Mouse (Mus musculus): Measurements from ENCODE around the gene Olfr871.
"Not testable (repeated sequence)": the region's sequence is repeated elsewhere in the genome, so short reads cannot be mapped to it uniquely, and the experiment has no call there.

The Olfr871 gene

DNA sequence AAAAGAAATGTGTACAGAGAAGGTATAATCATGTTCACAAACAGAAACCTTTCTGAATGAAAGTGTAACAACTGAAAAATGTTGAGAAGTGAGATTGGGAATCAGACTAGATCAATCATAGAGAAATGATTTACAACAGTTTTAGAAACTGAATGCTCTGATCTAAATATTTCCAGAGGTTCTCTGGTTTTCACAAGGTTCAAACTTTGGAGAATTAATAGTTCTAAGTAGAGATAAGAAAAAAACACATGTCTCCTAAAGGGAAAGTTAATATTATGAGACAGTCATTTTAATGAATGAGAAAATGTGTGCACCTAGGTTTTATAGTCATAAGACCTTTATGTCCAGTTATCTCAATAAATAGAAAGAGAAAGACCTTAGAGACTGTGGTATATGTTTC, at the start of gene Olfr871:
Gene Olfr871 (plus strand): TSS at position 301 of the 400 bp plus-strand sequence.
- no peak for DNase-seq

GRCm38 (mm10) chr9:20173957-20174356, 38.0 kb upstream of the Olfr871 start, which contains the start of gene Olfr870:
Gene Olfr870 (minus strand): TSS chr9:20174057.
- DNase-seq, result no peak

GRCm38 (mm10) chr9:20179463-20179862, 32.5 kb upstream of the Olfr871 start:
- no peak for DNase-seq

GRCm38 (mm10) chr9:20202131-20202530, 9.9 kb upstream of the Olfr871 start:
- DNase-seq, result no peak

DNA sequence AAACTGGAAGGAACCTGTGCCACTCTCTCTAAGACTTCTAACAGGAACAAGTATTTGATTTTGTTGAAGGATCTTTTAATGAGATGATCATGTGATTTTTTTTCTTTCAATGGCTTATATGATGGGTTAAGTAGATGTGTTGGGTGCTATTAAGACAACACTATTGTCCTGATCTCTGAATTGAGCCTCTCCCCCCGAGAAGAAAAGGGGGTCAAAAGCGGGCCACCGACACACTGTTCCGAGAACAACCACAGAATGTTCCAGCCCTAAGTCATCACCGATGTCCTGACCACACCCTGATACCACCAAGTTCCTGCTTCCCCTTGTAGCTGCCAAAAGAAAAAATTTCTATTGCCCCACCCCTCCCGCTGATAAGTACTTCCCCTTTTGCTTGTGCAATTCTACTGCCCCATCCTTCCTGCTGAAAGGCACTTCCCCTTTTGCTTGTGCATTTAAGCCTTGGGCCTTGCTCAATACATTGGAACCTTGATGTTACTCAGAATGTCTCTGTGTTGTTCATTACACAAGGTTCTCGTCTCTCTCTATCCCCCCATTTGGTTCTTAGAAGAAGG, 8.5 kb upstream of the Olfr871 start:
- not testable (repeated sequence) for DNase-seq

GRCm38 (mm10) chr9:20210812-20211211, 1.2 kb upstream of the Olfr871 start:
- no peak for DNase-seq

DNA sequence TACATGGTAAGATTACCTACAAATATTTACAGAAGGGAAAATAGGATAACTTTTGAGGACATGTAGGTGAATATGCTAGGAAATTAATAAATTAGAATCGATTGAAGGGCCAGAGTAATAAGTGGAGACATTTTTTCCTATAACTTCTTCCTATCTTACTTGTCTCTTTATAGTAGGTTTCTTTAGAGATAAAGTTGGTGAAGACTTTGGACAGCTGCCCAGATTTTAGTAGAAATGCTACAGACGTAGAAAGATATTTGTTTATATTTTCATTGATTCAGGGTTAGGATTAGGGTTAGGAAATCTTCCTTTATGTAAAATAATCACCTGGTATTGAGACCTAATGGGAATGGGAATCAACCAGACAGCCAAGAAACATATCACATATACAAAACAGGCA, 530 bp upstream of the Olfr871 start:
- no peak for DNase-seq

DNA sequence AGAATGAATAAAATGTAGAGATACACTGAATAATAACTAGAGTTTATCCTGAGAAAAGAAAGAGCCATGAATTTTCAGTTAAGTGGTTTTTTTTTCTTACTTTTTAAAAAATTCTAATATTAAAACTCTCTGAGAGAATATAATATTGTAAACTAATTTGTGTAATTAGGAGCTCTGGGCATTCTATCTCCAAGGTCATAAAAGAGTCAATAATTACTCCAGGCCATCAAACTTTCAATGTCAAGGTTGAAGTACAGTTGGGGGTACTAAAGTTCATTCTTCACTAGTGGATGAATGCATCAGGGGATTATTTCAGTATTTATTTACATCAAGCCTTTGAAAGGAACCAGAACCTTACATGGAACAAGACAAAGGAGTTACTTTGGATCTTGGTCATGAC, 24.8 kb downstream of the Olfr871 start, which contains the start of gene Olfr872:
Gene Olfr872 (plus strand): TSS at position 301 of the 400 bp plus-strand sequence.
- DNase-seq, result no peak

GRCm38 (mm10) chr9:20237378-20237777, 25.4 kb downstream of the Olfr871 start:
- no peak for DNase-seq

Data from right cerebral cortex, postnatal 14 days (tissue).